Mouse (Mus musculus) gastrocnemius, postnatal 4 days (tissue): ENCODE measurements around the gene Macrod2. TPM values are rescaled to one million over a fixed set of nuclear protein-coding genes. Genes with fewer than 3 reads are reported as not detected.

Experiments used
- DNase-seq, 2 experiments: peaks; one replicate each; pipeline ENCODE4 v3.0.0; 2021 to 2022; ENCODE audit warnings: low spot score in 2 of 2, mixed read lengths in 2 of 2
- total RNA-seq, 2 experiments: library from RNA; stranded (reverse); gene quantifications; 2 replicates each; pipeline ENCODE4 v1.2.3; 2021

The Macrod2 gene
- total RNA-seq, 2 experiments from 2014 or later, result 17.3 to 17.4 TPM

DNA sequence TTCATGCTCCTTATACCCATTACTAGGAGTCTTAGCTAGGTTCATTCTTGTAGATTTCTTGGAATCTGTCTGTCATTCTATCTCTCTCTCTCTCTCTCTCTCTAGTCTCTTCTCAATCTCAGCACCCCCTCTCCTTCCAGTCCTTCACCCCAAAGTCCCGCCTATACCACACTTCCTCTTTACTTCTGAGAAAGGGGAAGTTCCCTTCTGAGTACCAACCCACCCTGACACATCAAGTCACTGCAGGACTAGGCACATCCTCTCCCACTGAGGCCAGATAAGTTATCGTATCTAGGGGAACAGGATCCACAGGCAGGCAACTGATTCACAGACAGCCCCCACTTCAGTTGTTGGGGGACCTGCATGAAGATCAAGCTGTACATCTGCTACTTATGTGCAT is 389.5 kb downstream of the Macrod2 start:
- DNase-seq, result no peak

DNA sequence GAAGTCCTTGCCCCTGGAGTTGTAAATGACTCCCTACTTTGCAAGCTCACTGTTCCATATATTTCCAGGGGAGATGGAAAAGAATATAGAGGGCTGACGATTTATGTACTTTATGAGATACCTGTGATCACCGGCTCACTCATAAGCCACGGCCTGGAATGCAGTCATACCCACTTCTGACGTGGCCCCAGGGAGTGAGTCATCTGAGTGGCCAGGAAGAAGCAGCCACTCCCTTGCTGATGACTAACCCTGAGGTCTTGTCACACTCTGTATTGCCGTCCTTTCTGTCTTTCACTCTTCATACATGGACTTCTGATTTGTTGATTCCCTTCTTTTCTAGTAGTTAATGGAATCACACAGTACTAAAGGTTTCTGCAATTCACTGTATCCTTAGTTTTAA is 395.3 kb downstream of the Macrod2 start:
- DNase-seq, result no peak

DNA sequence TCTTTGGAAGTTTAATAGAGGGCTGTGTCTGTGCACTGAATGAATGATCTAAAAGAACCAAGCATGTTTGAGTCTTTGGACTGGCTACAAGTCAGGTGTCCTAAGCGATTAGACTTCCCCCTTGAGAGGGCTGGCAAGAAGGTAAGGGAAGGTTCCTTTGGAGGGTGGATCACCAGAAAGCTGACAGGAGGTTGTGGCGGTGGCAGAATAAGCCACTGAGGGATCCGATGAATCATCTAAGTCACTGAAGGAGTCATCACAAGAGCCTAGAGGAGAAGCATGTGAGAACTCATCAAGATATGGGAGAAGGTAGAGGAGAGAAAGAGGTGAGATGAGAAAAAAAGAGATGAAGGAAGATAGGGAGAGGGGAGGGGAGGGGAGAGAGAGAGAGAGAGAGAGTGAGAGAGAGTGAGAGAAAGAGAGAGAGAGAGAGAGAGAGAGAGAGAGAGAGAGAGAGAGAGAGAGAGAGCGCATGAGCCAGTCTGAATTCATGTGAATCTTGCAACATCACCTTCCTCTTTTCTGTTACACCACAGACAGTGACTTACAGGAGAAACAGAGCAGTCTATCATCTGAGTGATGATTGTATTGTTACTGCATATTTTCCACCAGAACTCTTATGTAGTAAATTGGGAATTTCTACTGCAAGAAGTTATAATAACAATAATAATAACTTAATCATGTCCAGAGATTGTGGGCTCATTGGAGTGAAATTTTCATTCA is 398.9 kb downstream of the Macrod2 start:
- no peak for DNase-seq

DNA sequence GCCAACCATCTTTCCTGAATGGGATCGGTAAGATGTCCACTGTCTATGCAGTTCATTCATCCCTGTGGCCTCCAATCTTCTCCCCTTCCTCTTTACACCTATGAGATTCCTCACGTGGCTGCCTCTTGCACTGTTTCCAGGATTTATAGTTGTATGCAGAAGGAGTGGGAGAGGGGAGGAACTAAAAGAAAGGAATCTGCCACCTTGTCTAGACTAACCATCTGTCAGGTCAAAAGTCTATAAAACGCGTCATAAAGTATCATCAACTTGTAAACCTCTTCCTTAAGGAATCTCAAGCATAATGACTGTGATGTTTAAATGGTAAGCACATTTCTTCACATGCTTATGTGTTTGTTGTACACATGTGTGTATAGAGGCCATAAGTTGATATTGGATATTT is 416.6 kb downstream of the Macrod2 start:
- DNase-seq, result no peak

DNA sequence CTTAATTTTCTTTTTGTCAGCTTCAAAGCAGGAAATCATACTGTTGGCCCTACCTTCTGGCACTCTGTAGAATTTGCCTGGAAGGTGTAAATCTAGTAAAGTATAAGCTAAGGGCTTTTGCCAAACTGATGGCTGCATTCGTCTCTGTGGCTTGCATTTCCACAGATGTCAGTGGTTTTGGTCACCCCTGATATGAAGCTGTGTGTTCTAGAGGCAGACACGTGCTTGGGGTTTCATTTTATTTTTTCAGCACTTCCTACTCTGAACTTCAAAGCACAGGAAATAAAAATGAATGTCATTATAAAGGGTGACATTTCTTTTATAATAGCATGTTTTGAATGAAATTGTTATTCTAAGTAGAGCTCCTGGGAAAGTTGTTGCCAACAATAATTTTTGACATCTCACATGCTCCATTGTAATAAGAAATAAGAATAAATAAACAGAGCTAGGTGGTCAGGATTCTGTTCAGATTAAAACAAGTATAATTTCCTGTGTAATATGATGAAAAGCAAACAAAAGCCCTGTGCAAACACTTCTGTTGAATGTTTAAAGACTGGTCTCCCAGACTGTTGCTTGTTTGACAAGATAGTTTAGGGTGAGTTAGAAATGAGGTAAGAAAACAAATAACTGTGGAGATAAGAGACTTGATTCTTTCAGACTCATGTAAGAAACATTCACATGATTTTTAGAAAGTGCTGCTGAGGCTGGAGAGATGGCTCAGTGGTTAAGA is 424.4 kb downstream of the Macrod2 start:
- no peak for DNase-seq

DNA sequence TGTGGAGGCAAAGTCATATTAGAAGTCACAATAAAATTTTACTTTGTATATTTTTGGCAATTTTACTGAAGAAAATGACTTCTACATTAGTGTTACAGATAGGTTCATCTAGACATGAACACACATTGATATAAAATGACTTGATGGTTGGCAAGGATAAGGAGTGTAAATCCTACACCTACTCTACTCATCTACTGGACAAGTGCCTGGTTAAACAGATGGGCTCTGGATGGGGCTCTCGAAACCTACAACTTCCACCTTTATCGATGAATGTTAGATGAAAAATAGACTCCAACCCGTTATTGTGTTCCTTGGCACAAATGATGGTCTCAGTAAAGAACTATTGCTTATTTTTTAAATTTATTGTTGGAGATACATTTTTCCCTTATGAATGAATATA is 427.3 kb downstream of the Macrod2 start:
- no peak for DNase-seq

DNA sequence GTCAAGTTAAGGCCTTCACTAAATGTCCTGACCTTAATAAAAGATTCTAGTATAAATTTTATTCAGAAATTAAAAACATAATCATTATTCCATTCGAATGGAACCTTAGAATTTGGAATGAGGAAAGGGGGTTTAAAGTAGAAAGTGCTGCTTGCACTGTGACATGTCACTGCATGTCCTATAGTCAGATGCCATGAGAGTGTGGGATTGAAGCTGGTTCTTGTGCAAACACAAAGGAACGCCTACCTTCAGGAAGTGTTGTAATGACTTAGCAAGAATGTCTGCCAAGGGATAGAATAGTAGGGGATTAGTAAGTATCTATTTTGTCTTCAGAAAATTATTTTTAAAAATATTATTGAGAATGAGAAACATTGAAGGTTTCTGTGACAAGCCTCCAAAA is 431.1 kb downstream of the Macrod2 start:
- no peak for DNase-seq

DNA sequence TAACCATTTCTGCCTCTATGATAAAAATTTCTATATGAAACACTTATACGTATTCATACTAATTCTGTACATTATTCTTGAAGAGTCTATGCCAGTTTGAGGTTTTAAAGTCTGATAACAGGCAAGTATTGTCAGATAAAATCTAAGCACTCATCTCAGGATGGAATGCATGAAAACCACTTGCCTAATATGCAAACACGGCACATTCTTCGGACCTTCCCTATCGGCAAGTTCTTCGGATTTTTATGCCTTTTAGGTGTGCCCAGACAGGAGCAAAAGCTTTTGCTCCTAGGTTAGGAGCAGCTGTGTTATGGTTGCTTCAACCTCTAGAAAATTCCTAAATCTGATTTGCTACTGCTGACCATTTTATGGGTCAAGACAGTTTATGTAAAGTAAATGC is 433.8 kb downstream of the Macrod2 start:
- DNase-seq, result no peak

DNA sequence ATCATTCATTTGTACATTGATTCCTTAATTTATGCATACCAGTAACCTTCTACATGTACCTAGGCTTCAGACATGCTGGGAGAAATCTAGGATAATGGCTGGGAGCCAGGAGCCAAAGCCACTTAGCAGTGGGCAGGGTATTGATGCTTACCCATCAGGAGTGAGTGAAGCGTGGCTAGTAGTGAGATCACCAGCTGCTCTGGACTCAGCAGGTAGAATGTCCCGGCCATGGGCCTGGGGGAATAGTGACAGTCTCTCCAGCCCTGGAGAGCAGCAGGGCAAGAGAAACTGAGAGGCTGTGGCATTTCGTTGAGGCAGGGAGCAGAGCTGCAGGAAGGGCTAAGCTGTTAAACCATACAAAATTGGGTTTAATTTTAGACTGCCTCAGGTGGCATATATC is 435.0 kb downstream of the Macrod2 start:
- no peak for DNase-seq

DNA sequence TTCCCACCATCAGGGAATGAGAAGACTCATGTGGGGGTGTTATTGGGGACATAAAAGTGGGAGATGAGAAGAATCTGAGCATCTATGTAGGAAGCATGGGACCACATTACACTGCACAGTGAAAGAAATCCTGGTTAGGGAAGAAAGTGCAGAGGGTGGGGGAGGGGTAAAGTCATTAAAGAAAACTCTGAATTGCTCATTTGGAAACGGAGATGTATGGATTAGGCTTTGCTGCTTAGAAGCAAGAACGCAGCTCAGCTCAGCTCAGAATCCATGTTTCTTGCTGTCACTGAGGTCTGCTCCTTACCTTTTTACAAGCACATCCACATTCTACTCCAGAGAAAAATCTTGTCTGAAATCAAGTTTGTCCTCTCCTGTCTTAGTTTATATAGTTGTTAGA is 444.3 kb downstream of the Macrod2 start:
- DNase-seq, result no peak

DNA sequence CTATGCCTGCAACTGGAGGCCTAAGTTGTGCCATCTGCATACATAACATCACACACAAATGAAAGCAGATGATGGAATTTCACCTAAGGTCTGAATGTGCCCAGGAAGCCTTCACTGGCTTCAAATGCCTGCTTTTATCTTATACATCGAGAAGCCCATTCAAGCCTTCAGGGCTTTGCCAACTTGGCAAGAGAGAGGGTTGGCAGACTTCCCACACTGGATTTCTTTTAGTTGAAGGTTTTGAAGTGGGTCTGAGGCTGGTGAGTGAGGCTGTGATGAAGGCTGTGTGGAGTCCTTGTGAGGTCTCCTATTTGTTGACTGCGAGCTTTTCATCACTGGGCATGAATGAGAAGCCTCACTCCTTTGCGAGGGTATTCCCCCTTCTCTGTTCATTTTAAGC is 444.8 kb downstream of the Macrod2 start:
- DNase-seq, result peak in 1 of 2 experiments; percentile 11

DNA sequence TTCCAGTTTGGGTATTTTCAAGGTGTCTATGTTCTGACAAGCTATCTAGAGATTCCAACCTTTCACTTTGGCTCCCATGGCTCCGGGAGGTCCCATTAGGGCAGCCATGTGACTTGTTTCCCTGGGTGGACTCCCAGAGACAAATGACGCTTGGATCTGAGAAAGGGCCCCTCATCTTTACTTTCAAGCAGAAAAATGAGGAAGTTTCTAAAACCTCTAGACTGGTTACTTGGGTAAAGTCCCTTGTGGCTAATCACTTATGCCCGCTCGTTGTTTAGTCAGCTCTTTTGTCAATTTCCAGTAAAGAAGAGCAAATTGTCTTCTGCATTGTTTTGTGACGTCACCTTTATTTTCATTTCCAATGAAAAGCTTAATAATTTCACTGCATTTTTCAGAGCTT is 448.9 kb downstream of the Macrod2 start:
- DNase-seq, result no peak

DNA sequence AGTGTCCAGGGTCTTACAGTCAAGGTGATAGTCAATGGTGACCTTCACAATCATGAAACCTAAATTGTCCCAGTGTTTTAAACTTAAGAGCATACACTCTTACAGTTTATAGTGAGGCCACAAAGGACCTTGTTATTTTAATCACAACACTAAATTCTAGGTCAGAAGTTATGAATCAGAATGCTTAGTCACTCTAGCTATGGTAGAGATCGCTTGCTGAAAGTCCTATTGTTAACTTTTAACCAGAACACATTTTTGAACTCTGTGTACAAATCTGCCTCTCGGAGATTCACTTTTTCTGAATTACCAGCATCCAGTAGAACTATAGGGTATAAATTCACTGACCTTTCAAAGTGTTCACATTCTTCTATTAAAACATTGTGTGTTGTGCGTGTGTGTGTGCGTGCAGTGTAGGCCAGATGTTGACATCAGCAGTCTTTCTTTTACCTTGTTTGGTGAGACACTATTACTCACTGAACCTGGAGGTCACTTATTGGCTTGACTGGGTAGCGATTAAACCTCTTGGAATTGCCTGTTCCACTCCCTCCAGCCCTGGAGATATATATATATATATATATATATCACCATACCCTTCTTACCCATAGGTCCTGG is 452.8 kb downstream of the Macrod2 start:
- DNase-seq, result no peak

DNA sequence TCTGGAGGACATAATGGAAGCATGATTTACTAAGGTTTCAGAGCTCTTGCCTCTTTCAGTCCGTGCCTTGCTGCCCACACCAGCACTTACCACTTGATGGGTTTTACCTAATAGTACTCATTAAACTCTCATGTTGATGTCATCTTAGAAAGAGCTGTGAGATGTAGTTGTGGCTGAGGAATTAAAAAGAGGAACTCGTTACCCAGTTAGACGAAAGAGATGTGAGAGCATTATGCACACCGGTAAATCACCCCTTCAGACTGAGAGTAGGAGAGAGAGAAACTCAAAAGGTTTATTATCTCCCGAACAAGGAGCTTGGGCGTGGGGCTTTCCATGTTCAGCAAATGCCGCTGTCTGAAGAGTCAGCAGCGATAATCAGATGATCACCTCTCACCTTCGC is 458.4 kb downstream of the Macrod2 start:
- no peak for DNase-seq

DNA sequence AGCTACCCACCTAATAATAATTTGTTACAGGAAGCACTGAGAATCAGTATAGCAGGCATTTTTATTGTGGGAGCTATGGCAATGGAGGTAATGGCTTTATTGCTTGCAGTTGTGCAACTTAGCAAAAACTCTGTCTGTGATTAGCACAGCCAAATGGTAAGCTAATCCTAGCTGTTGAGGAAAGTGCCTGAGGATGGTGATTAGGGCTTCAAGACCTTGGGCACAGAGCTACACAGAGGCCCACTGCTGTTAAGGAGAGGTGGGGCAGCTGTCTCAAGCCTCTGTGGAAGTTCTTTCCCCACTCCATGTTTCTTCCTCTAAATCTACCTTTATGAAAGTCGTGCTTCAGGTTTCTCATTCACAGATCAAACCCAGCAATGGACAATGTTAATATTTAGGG is 466.2 kb downstream of the Macrod2 start:
- DNase-seq, result no peak

DNA sequence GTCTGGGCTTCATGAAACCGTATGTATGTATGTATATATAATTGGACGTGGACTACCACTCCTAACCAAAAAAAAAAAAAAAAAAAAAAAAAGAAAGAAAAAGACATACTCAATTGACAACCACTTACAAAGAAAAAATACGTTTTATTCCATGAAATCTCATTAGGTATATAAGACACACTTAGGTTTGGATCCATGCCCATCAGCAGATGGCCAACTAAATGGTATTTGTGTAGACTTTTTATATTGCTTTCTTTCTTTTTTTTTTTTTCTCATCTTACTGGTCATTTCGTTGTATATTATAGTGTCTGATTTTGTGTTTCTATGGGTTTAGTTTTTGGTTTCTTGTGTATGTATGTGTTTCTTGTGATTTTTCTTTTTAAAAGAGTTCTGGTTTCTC is 467.6 kb downstream of the Macrod2 start:
- no peak for DNase-seq

DNA sequence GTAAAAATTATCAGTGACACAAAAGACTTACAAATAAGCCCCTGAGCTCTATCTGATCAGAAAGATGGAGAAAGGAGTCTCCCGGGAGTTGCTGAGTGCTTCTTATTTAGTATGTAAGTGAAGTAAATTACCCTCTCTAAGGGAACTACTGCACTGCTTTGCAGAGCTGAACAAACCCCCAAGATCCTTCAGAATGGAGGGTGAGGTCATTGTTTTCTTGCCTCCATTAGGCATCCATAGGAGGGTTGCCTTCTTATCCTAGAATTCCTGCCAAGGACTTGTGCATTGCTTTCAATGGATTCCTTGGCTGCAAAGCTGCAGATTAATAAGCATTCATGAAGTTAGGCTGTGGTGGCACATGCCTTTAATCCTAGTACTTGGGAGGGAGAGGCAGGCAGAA is 470.5 kb downstream of the Macrod2 start:
- DNase-seq, result no peak

DNA sequence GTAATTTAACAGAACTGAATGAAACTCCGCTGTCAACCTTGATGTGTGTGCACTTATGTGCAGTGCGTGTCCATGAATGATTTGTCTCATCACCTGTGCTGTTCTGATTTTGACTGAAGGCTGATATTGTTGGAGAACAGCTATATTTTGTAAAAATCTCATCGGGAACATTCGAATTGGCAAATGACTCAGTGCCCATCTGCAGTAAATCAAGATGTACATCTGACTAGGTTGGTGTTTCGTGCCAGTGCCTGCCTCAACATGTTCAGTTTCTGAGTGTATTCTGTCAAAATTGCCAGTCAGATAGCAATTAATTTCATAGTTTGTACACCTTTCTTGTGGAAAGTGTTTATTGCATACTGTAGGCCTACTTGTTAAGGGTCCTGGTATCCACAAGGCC is 472.0 kb downstream of the Macrod2 start:
- DNase-seq, result no peak

DNA sequence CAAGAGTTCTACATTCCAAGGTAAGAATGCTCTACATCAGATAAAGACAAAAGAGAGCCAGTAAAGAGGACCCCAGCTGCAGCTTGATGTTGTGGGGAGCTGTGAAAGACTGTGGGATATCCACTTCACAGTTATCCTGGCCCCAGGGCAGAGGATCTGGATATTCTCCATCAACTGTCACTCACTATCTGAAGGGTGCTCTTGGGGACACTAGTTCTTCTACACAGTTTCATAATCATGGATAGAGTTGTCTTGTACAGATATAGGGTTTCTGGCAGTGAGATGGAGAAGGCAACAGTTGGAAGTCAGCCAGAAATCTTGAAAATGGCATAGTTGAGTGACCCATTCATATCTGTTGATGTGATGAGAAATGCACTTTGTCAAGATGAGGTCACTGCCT is 490.1 kb downstream of the Macrod2 start:
- DNase-seq, result no peak

DNA sequence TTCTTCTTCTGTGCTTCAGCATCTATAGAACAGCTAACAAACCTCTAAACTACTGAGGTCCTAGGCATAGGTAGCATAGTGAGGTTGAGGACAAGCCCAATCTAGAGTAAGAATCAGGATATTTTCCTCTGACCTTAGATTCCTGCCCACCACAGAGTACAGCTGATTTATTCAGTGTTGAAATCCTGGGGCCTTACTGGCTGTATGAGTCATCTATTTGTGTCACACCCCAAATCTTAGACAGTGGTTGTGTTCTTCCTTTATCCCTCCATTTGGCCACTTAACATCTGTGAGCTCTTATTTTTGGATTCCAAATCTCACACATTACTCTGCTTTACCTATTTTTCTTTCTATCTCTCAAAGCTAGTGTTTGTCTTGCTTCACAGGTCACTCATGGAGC is 495.6 kb downstream of the Macrod2 start:
- no peak for DNase-seq

DNA sequence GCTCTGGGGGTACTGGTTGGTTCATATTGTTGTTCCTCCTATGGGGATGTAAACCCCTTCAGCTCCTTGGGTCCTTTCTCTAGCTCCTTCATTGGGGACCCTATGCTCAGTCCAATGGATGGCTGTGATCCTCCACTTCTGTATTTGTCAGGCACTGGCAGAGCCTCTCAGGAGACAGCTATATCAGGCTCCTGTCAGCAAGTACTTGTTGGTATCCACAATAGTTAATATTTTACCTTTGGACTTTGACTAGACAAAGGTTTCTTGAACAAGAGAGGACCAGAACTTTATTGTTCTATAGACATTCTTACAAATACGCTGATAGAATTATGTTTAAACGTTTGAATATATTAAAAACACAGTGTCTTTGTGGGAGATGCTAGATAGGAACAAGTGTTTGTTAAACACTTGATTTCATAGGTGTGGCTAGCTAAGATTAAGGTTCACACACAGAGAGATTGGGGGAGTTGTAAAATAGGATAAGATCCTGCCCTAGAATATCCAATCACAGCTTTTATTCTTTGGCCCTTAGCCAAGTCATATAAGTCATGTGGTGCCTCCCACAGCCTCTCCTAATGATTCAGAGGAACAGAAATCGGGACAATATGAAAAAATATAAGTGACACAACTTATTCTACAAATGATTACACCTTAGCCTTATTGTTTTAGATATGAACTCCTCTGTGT is 501.4 kb downstream of the Macrod2 start:
- DNase-seq, result no peak

DNA sequence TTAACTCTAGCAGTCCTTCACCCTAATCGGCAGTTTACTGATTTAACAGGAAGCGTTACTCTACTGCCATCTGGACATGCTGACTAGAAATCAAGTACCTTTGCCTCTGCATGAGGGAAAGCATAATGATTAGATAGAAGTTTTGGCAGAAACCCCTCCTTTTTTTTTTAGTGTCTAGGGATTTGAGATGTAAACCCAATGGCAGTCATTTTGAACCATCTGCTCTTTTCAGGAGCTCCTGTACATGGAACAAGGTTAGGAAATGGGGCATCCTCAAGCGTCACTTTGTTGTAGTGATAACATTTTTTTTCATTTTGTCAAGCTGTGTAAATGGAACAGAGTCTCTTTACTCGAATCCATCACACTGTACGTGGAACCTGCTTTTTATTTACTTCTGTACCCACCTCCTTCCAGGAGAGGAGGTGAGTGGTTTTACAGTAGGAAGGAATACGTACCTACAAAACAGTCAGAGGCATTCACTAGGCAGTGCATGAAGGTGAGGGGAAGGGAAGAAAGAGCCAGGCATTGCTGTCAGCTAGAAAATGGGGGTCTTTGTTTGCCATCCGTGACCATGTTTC is 503.4 kb downstream of the Macrod2 start:
- no peak for DNase-seq
